Mouse (Mus musculus) testis, adult 2 months (tissue): ENCODE measurements around the gene Rgs9bp. TPM values are rescaled to one million over a fixed set of nuclear protein-coding genes. Genes with fewer than 3 reads are reported as not detected.

Experiments used
- H3K27ac ChIP-seq: fragments of 200-500 bp; 2 replicates; pipeline ENCODE4 v1.5.1; 2012; ENCODE audit warnings: low read depth, low read length; ENCODE audit not compliant: control insufficient read depth, insufficient read depth
- H3K27me3 ChIP-seq: fragments of 200-500 bp; 2 replicates; pipeline ENCODE4 v1.6.1; 2012; ENCODE audit warnings: mild to moderate bottlenecking, low read length, moderate library complexity; ENCODE audit not compliant: control insufficient read depth, insufficient read depth
- H3K36me3 ChIP-seq: fragments of 200-500 bp; 2 replicates; pipeline ENCODE4 v1.6.1; 2012; ENCODE audit warnings: mild to moderate bottlenecking, low read length; ENCODE audit not compliant: control insufficient read depth, insufficient read depth
- H3K4me1 ChIP-seq: fragments of 200-500 bp; 2 replicates; pipeline ENCODE4 v1.6.1; 2012; ENCODE audit warnings: low read length; ENCODE audit not compliant: control insufficient read depth, insufficient read depth
- H3K4me3 ChIP-seq: fragments of 200-500 bp; 2 replicates; pipeline ENCODE4 v1.5.1; 2012; ENCODE audit warnings: low read depth, mild to moderate bottlenecking, low read length, moderate library complexity, mixed read lengths; ENCODE audit not compliant: control insufficient read depth
- CTCF ChIP-seq: fragments of 200-500 bp; IDR thresholded peaks from 2 replicates; pipeline ENCODE4 v1.5.1; 2012; ENCODE audit warnings: low read depth, mild to moderate bottlenecking, inconsistent platforms, low read length, moderate library complexity; ENCODE audit not compliant: control insufficient read depth, insufficient read depth, insufficient replicate concordance
- POLR2A ChIP-seq: fragments of 200-500 bp; IDR thresholded peaks from 2 replicates; pipeline ENCODE4 v1.6.1; 2012; ENCODE audit warnings: low read depth, mild to moderate bottlenecking, inconsistent platforms, low read length, moderate library complexity; ENCODE audit not compliant: control insufficient read depth
- polyA plus RNA-seq: library from polyadenylated mRNA; depleted of rRNA; stranded (reverse); fragments of >200 nt; gene quantifications from 2 replicates; pipeline ENCODE4 v1.2.3, GENCODE M21; 2012

Gene Rgs9bp
- polyA plus RNA-seq, 1 experiment, result 0.07 TPM

DNA sequence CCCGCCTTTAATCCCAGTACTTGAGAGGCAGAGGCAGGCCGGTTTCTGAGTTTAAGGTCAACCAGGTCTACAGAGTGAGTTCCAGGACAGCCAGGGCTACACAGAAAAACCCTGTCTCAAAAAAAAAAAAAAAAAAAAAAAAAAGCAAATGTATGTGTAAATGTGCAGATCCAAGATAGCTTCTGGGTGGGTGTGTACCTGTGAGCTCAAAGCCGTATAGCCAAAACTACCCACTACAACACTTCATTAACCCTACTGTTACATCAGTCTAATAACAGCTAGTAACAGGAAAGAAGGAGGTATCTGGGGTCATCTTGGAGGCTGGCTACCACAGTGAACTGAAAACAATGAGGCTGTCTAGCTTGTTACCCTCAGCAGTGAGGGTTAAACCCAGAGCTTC is 25.5 kb downstream of the Rgs9bp start:
- Histone ChIP-seq H3K4me3 (no peak overlapping the region), H3K36me3 (no peaks in the 10 kb centered on the region), H3K4me1 (peaks cover 6% of the 10 kb centered on the region), H3K27me3 (no peaks in the 10 kb centered on the region), H3K27ac (no peak overlapping the region)
- TF ChIP-seq CTCF, result no peak
- TF ChIP-seq POLR2A, result no peak

GRCm38 (mm10) chr7:35558681-35559080 is 26.7 kb downstream of the Rgs9bp start:
- Histone ChIP-seq H3K27ac (no peak overlapping the region), H3K4me1 (peaks cover 11% of the 10 kb centered on the region), H3K4me3 (no peak overlapping the region), H3K27me3 (no peaks in the 10 kb centered on the region), H3K36me3 (no peaks in the 10 kb centered on the region)
- TF ChIP-seq POLR2A (no peak), CTCF (no peak)

DNA sequence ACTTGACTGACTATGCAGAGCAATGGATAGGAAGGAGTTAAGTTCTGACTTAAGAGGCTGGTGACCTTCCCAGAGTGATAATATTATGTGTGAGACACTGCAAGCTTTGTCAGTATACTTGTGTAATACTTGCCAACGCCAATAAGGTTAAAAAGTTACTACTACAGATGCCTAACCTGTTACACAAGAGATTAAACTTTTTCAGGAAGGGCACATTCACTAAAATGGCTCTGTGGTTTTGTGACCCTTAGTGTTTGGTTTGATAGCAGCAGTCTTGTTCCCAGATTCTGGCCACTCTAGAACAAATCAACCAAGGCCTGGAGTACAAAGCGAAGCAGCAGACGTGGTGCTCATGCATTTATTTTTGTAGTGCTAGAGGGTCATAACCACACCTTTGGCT is 27.8 kb downstream of the Rgs9bp start:
- Histone ChIP-seq H3K4me3 (no peak overlapping the region), H3K4me1 (peaks cover 11% of the 10 kb centered on the region), H3K27me3 (no peaks in the 10 kb centered on the region), H3K27ac (no peak overlapping the region), H3K36me3 (no peaks in the 10 kb centered on the region)
- TF ChIP-seq CTCF, result no peak
- no peak for TF ChIP-seq POLR2A

- Histone ChIP-seq H3K4me3 (no peak overlapping the region), H3K27me3 (no peaks in the 10 kb centered on the region), H3K36me3 (no peaks in the 10 kb centered on the region), H3K4me1 (peaks cover 11% of the 10 kb centered on the region), H3K27ac (no peak overlapping the region)
- no peak for TF ChIP-seq CTCF
- TF ChIP-seq POLR2A, result no peak
Measured at GRCm38 (mm10) chr7:35556905-35557304, 28.5 kb downstream of the Rgs9bp start.

- H3K4me3 ChIP-seq, result peak within 1 kb of the TSS; percentile 95
- no peaks in the 10 kb centered on the region for H3K36me3 ChIP-seq
- H3K27me3 ChIP-seq, result no peaks in the 10 kb centered on the region
- peaks cover 11% of the 10 kb centered on the region for H3K4me1 ChIP-seq
- TF ChIP-seq CTCF, result no peak
- no peak for TF ChIP-seq POLR2A
- H3K27ac ChIP-seq, result peak within 1 kb of the TSS; percentile 93
Measured at GRCm38 (mm10) chr7:35556205-35556603, 29.2 kb downstream of the Rgs9bp start, which contains the start of gene Nudt19. Gene Nudt19 (minus strand): TSS chr7:35556304.

- Histone ChIP-seq H3K27ac (peak overlapping the region; percentile 93), H3K36me3 (no peaks in the 10 kb centered on the region), H3K27me3 (no peaks in the 10 kb centered on the region), H3K4me3 (peak overlapping the region; percentile 95), H3K4me1 (peaks cover 11% of the 10 kb centered on the region)
- no peak for TF ChIP-seq CTCF
- TF ChIP-seq POLR2A, result peak; percentile 39
Measured at GRCm38 (mm10) chr7:35555224-35556204, 29.9 kb downstream of the Rgs9bp start.

- TF ChIP-seq POLR2A, result no peak
- TF ChIP-seq CTCF, result no peak
- H3K4me3 ChIP-seq, result peak overlapping the region; percentile 95
- peaks cover 11% of the 10 kb centered on the region for H3K4me1 ChIP-seq
Measured at GRCm38 (mm10) chr7:35554605-35555175, 30.7 kb downstream of the Rgs9bp start.

More at GRCm38 (mm10) chr7:35554605-35555175, 30.7 kb downstream of the Rgs9bp start:
- H3K36me3 ChIP-seq, result no peaks in the 10 kb centered on the region
- no peaks in the 10 kb centered on the region for H3K27me3 ChIP-seq
- H3K27ac ChIP-seq, result peak overlapping the region; percentile 93
